Mouse (Mus musculus) forebrain, embryonic 16.5 days (tissue): ENCODE measurements around the gene Zc3hc1. TPM values are rescaled to one million over a fixed set of nuclear protein-coding genes. Genes with fewer than 3 reads are reported as not detected.

ENCODE experiments used
- ATAC-seq: fragments of 200-750 bp; cut with Nextera tagmentation; 2 replicates; pipeline ENCODE4 v1.8.0; 2017; ENCODE audit warnings: mild to moderate bottlenecking, moderate library complexity
- H3K27ac ChIP-seq: fragments of 300-500 bp; sonication (generic); 2 replicates; pipeline ENCODE4 v1.5.1; 2014; ENCODE audit warnings: low read length, control low read depth
- H3K27me3 ChIP-seq: fragments of 300-500 bp; sonication (generic); replicated peaks from 2 replicates; pipeline ENCODE4 v1.6.1; 2014; ENCODE audit warnings: low read length; ENCODE audit not compliant: control insufficient read depth, insufficient read depth
- H3K36me3 ChIP-seq: fragments of 300-500 bp; sonication (generic); 2 replicates; pipeline ENCODE4 v1.6.1; 2014; ENCODE audit not compliant: control insufficient read depth, insufficient read depth
- H3K4me1 ChIP-seq: fragments of 300-500 bp; sonication (generic); replicated peaks from 2 replicates; pipeline ENCODE4 v1.6.1; 2014; ENCODE audit warnings: low read length; ENCODE audit not compliant: control insufficient read depth, insufficient read depth
- H3K4me2 ChIP-seq: fragments of 300-500 bp; sonication (generic); 2 replicates; pipeline ENCODE4 v1.6.1; 2014; ENCODE audit warnings: mild to moderate bottlenecking, low read length, control low read depth
- H3K4me3 ChIP-seq: fragments of 300-500 bp; sonication (generic); replicated peaks from 2 replicates; pipeline ENCODE4 v1.5.1; 2014; ENCODE audit warnings: mild to moderate bottlenecking, low read length, control low read depth
- H3K9ac ChIP-seq: fragments of 300-500 bp; sonication (generic); replicated peaks from 2 replicates; pipeline ENCODE4 v1.6.1; 2014; ENCODE audit warnings: low read depth, low read length, control low read depth
- H3K9me3 ChIP-seq: fragments of 300-500 bp; sonication (generic); 2 replicates; pipeline ENCODE4 v1.6.1; 2016; ENCODE audit warnings: low read length; ENCODE audit not compliant: control insufficient read depth
- WGBS: fragments of 180-500 bp; shearing (Covaris S2); extraction: QIAGEN DNeasy Blood & Tissue Kit; methylation state at CpG from one replicate; pipeline ENCODE4 v1.1.7; 2014; 5-methylcytosine and 5-hydroxymethylcytosine counted together
- polyA plus RNA-seq: library from polyadenylated mRNA; unstranded; fragments of >200 nt; fragmentation: Nextera tagmentation; extraction: Ambion mirVana; gene quantifications from 2 replicates; pipeline ENCODE4 v1.2.1, GENCODE M21; 2015

Zc3hc1 gene
- polyA plus RNA-seq, 1 experiment from 2014 or later, result 72.6 TPM

GRCm38 (mm10) chr6:30336912-30337311 is 53.9 kb downstream of the Zc3hc1 start:
- H3K4me2 ChIP-seq, result no peak overlapping the region
- no peak overlapping the region for H3K4me3 ChIP-seq
- no peaks in the 10 kb centered on the region for H3K27me3 ChIP-seq
- no peaks in the 10 kb centered on the region for H3K36me3 ChIP-seq
- no peaks in the 10 kb centered on the region for H3K9me3 ChIP-seq
- ATAC-seq, result no peak
- H3K9ac ChIP-seq, result no peak overlapping the region
- 24% methylated on average over 5 of the region's 5 CpGs for whole genome bisulfite sequencing
- no peaks in the 10 kb centered on the region for H3K4me1 ChIP-seq
- H3K27ac ChIP-seq, result no peak overlapping the region

GRCm38 (mm10) chr6:30332262-30332661 is 58.6 kb downstream of the Zc3hc1 start:
- Histone ChIP-seq H3K4me3 (no peak overlapping the region), H3K4me2 (no peak overlapping the region), H3K36me3 (no peaks in the 10 kb centered on the region), H3K4me1 (no peaks in the 10 kb centered on the region), H3K27me3 (no peaks in the 10 kb centered on the region), H3K9ac (no peak overlapping the region), H3K9me3 (no peaks in the 10 kb centered on the region), H3K27ac (no peak overlapping the region)
- 61% methylated on average over 4 of the region's 4 CpGs for WGBS
- ATAC-seq, result no peak

GRCm38 (mm10) chr6:30330706-30331105 is 60.1 kb downstream of the Zc3hc1 start:
- H3K36me3 ChIP-seq, result no peaks in the 10 kb centered on the region
- no peaks in the 10 kb centered on the region for H3K4me1 ChIP-seq
- WGBS, result 88% methylated on average over 5 of the region's 5 CpGs
- H3K27ac ChIP-seq, result no peak overlapping the region
- no peak overlapping the region for H3K4me2 ChIP-seq
- H3K9me3 ChIP-seq, result no peaks in the 10 kb centered on the region
- no peak for ATAC-seq
- no peaks in the 10 kb centered on the region for H3K27me3 ChIP-seq
- no peak overlapping the region for H3K4me3 ChIP-seq
- H3K9ac ChIP-seq, result no peak overlapping the region

- Histone ChIP-seq H3K27ac (no peak overlapping the region), H3K4me1 (no peaks in the 10 kb centered on the region), H3K36me3 (no peaks in the 10 kb centered on the region), H3K27me3 (no peaks in the 10 kb centered on the region), H3K9me3 (no peaks in the 10 kb centered on the region), H3K4me2 (no peak overlapping the region), H3K4me3 (no peak overlapping the region), H3K9ac (no peak overlapping the region)
- ATAC-seq, result no peak
- 58% methylated on average over 3 of the region's 4 CpGs for WGBS
Measured at GRCm38 (mm10) chr6:30325932-30326501, 64.8 kb downstream of the Zc3hc1 start.

GRCm38 (mm10) chr6:30321002-30321401 is 69.8 kb downstream of the Zc3hc1 start:
- Histone ChIP-seq H3K36me3 (no peaks in the 10 kb centered on the region), H3K9ac (no peak overlapping the region), H3K27me3 (no peaks in the 10 kb centered on the region), H3K9me3 (no peaks in the 10 kb centered on the region), H3K4me2 (no peak overlapping the region), H3K27ac (no peak overlapping the region), H3K4me3 (no peak overlapping the region), H3K4me1 (no peaks in the 10 kb centered on the region)
- no peak for ATAC-seq
- WGBS, result 70% methylated on average over 4 of the region's 4 CpGs

- H3K9ac ChIP-seq, result no peak overlapping the region
- no peak overlapping the region for H3K4me3 ChIP-seq
- H3K4me1 ChIP-seq, result no peaks in the 10 kb centered on the region
- H3K4me2 ChIP-seq, result no peak overlapping the region
- 81% methylated on average over 5 of the region's 5 CpGs for WGBS
- no peaks in the 10 kb centered on the region for H3K27me3 ChIP-seq
- no peak overlapping the region for H3K27ac ChIP-seq
- ATAC-seq, result no peak
- no peaks in the 10 kb centered on the region for H3K36me3 ChIP-seq
- no peaks in the 10 kb centered on the region for H3K9me3 ChIP-seq
Measured at GRCm38 (mm10) chr6:30319216-30319615, 71.6 kb downstream of the Zc3hc1 start.

Other genes with a start within 250 kb of the Zc3hc1 start
- 65.9 and 69.4 TPM in 2 replicates for gene Ube2h, start 86.5 kb downstream of the Zc3hc1 start, polyA plus RNA-seq
- gene Klhdc10, start 10.8 kb upstream of the Zc3hc1 start, polyA plus RNA-seq, result 38.0 TPM in 2 replicates
- gene Tmem209, start 118.8 kb upstream of the Zc3hc1 start, polyA plus RNA-seq, result 34.4 and 34.8 TPM in 2 replicates
- gene Ssmem1, start 118.8 kb upstream of the Zc3hc1 start, polyA plus RNA-seq, result not detected in 2 replicates
- gene Cpa2, start 150.6 kb upstream of the Zc3hc1 start, polyA plus RNA-seq, result 2.4 and 5.1 TPM in 2 replicates
- 1.0 and 1.6 TPM in 2 replicates for gene Cpa4, start 177.3 kb upstream of the Zc3hc1 start, polyA plus RNA-seq
- gene Cpa5, start 220.0 kb upstream of the Zc3hc1 start, polyA plus RNA-seq, result not detected in 2 replicates
- gene Cpa1, start 248.2 kb upstream of the Zc3hc1 start, polyA plus RNA-seq, result 0.56 and 0.66 TPM in 2 replicates